Mouse (Mus musculus): ENCODE data around the gene Utp4.
"Not testable (repeated sequence)": the region's sequence is repeated elsewhere in the genome, so short reads cannot be mapped to it uniquely, and the experiment has no call there.

The Utp4 gene

DNA sequence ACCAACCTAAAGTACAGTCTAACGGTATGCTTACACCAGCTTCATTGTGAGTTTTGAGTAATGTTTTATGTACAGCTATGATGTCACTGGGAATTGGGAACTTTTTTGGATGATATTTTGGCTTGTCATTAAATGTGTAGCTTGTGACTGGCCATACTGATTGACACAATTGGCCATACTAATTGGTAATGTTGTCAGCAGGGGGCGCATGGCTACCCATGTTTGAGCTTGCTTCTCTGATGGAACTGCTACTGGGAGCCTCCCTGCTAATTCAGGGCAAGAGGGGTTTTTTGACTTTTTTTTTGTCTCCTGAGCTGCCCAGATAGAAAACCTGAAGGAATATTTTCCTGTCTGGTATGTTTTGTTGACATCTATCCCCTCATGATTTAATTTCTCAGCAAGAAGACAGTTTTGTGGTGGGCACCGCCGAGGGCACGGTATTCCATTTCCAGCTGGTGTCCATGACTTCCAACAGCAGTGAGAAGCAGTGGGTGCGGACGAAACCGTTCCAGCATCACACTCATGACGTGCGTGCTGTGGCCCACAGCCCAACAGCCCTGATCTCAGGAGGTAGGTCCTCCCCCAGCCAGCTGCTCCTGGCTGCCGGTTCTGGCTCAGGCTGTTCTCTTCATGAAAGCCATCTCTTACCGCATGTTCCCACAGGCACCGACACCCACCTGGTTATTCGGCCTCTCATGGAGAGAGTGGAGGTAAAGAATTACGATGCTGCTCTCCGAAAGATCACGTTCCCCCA, 12.5 kb downstream of the Utp4 start:
- peak in 1 of 2 experiments; percentile 27 for DNase-seq (ENCODE audit: low read depth in 1 of 2, low spot score in 2 of 2)

DNA sequence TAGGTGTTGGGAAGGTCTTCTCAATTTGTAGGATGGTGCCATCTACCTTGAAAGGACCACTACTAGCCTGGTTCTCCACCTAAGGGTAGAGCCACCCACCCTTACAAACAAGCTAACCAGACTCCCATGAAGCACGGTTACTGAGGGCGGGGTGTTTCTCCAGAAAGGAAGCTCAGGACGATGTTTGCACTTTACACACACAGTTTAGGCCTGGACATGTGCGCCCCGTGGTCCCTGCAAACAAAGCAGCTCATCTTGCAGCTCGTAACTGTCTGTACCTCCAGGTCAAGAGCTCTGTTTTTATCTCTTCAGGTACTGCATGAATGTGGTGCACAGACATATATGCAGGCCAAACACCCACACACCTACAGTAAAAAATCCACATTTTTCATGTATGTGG, 13.2 kb downstream of the Utp4 start:
- no peak for DNase-seq (ENCODE audit: low read depth in 1 of 2, low spot score in 2 of 2)

DNA sequence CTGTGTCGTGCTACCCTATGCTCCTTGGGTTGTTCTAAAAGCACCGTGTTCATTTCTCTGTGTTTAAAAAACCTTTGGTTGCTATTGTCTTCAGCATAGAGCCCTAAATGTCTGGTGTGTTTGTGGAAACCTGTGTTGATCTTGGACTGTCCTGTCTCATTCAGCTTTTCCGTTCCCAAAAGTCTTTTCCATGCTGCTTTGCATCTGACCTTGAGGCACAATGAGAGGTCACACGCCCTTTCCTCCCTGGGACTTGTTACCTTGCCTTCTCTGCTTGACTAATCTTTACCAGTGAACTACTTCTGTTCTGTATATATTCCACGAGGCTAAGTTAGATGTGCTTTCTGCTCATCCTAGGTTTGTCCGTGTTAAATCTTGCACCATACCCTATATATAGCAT, 14.0 kb downstream of the Utp4 start:
- DNase-seq (ENCODE audit: low read depth in 1 of 2, low spot score in 2 of 2), result no peak

DNA sequence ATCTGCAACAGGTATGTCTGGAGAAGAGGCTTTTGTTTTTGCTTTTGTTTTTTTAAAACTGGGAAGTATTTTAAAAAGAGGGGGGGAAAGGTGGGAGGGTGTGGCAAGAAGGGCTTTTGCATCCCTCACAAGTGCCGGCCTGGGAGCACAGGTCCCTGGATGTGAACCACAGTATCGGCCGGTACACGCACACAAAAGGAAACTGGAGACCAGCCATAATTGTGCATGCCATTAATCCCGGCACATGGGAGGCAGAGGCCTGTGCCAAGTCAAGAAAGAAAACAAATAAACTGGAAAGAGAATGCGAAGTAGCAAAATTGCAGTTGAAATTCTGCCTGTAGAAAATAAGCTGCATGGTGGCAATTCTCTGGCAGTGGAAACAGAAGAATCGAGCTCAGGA, 14.9 kb downstream of the Utp4 start:
- no peak for DNase-seq (ENCODE audit: low read depth in 1 of 2, low spot score in 2 of 2)

DNA sequence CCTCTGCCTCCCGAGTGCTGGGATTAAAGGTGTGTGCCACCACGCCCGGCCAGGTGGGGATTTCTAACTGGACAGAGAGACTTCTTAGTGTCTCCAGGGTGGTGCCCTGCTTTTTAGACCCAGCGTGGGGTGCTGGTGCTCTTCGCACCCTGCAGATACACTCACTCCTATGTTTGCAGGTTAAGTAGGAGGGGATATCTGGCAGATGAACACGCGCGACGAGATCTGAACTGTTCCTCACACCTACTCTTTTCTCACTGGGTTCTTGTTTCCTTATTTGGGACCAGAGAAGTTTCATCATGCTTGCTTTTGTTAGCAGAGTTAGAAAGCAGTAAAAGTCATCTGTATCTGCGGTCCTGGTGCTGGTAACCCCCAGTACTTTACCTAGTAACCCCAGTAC, 20.2 kb downstream of the Utp4 start:
- no peak for DNase-seq (ENCODE audit: low read depth in 1 of 2, low spot score in 2 of 2)

DNA sequence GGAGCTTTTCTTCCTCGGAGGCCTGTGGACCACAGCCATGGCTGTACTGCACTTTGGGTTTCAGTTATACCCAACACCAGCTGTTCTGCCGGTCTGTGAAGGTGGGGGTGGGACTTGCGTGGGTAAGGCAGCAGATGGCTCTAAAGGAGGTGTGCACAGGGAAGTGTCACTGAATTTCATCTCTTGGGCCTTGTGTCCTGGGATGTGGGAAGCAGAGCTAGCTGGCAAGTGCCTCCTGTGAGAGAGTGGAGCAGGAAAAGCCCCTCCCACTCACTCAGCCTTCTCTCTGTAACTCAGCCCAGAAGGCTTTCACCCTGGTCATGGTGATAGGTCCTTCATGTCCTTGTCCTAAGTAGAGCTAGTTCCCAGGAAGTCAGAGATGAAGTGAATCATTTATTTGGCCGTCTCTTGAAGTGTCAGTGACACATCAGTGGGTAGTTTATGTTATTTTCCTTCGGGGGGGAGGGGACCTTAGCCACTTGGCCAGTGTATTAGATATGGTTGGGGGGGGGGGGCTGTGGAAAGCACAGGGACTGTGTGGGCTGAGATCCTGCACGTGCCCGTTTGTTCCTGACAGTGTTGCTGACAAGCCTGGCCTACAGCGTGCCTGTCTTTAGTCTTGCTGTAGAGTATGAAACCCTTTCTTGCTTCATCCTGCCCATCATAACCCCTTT, 26.4 kb downstream of the Utp4 start:
- no peak for DNase-seq (ENCODE audit: low read depth in 1 of 2, low spot score in 2 of 2)

DNA sequence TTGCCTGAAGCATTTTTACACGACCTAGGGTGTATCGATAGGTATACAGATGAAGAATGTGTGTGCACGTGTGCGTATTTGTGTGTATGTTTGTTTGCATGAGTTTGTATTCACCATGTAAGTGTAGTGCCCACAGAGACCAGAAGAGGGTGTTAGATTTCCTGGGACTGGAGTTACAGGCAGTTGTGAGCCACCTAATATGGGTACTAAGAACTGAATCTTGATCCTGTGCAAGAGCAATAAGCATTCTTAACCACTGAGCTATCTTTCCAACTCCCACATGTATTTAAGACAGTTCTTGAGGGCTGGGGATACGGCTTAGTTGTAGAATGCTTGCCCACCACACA, 26.9 kb downstream of the Utp4 start:
- DNase-seq (ENCODE audit: low read depth in 1 of 2, low spot score in 2 of 2), result no peak

DNA sequence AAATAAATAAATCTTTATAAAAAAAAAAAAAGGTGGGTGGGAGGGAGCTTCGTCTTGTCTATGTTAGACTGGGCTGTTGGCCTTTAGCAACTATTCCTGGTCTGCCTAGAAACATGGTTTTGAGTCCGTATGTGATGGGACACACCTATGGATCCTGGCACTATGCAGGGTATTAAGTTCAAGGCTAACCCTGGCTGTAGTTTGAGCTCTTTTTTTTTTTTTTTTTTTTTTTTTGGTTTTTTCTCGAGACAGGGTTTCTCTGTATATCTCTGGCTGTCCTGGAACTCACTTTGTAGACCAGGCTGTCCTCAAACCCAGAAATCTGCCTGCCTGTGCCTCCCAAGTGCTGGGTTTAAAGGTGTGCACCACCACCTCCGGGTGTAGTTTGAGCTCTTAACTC, 30.6 kb downstream of the Utp4 start:
- DNase-seq (ENCODE audit: low read depth in 1 of 2, low spot score in 2 of 2), result no peak

DNA sequence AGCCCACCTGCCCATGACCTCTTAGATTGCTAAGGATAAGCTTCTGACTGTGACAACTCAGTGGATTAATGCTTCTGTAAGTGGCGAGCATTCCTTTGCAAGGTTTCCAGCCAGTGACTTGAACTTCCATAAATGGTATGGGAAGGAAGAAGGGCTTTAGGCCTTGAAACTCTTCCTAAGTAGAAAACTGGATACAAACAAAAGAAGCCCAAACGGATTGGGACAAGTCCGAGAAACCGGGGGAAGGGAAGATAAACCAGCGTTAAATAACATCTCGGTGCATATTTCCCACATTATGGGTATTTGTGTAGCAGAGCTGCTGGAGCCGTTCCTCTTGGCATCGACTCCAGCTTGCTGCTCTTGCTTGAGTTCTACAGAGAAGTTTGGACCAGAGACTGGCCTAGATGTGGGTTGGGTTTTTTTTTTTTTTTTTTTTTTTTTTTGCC, 31.5 kb downstream of the Utp4 start:
- DNase-seq (ENCODE audit: low read depth in 1 of 2, low spot score in 2 of 2), result no peak

DNA sequence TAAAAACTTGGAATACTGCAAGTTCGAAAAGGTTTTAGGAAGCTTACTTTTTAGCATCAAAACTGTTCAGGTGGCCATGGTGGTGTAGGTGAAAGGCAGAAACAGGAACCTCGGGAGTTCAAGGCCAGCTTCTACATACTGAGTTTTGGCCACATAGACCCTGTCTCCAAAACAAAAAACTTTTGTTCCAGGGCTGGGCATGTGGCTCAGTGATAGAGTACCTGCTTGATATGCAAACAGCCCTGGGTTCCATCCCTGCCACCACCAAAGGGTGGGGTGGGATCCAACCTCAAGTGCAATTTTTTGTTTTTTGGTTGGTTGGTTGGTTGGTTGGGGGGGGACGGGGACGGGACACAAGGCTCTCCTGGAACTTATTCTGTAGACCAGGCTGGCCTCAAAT, 32.0 kb downstream of the Utp4 start:
- DNase-seq (ENCODE audit: low read depth in 1 of 2, low spot score in 2 of 2), result no peak

DNA sequence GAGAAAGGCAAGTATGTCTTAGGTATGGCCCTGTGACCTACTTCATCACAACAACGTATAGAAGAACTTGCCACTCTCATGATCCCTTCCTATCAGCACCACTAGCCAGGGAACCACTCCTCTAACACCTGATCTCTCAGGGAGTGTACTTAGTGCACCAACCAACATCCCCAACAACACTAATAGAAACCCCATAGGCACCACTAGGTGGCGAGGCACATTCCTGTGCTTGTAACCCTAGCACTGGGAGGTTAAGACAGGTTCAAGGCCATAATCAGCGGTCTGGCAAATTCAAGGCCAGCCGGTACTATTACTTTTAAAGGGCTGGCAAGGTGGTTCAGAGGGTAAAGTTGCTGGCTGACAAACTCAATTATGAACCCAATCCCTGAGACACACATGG, 33.8 kb downstream of the Utp4 start:
- DNase-seq (ENCODE audit: low read depth in 1 of 2, low spot score in 2 of 2), result no peak

DNA sequence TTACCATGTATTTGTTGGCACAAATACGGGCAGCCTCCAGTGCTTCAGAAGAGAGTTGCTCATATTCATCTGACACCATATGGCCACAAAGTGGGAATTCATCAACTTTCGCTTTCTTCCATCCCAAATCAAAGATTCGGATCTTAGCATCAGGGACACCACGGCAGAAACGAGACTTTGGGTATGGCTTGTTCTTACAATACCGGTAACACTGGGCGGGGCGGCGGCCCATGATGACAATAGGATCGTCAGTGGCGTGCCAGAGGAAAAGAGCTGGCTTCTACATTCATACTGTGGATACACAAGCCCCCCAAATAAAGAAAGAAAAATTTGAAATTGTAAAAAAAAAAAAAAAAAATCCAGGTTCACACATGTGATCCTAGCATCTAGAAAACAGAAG, 34.7 kb downstream of the Utp4 start:
- DNase-seq (ENCODE audit: low read depth in 1 of 2, low spot score in 2 of 2), result not testable (repeated sequence)

DNA sequence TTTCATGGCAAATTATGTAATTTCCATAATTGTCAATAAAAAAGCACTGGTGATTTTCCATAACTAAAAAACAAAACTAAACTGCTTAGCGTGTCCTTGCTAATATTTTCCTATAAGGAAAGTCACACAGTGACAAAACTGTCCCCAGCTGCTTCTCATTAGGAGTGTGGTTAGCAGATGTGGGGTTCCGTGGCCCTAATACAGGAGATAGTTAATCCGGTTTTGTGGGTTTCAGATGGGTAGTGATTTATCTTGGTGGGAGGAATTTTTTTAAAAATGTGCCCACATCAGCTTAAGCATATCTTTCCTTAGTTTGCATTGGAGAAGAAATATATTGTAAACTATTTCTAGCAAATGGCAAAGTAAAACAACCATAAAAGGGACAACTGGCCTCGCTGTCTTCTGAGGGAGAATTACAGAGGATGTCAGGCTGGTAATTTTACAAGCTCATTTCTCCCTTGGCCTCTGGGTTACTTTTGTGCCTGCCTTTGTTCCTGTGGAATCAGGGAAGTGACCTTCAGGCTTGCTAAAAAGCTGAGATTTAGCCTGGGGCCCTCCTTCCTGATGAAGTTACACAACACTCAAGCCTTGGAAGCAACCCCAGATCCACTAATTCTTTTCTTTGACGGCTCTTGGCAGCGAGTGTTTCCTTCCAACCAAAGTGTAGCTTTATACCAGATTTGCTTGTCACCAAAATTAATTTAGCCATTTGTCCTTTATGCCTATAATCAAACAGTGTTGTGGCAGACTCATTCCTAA, 35.9 kb downstream of the Utp4 start:
- no peak for DNase-seq (ENCODE audit: low read depth in 1 of 2, low spot score in 2 of 2)

DNA sequence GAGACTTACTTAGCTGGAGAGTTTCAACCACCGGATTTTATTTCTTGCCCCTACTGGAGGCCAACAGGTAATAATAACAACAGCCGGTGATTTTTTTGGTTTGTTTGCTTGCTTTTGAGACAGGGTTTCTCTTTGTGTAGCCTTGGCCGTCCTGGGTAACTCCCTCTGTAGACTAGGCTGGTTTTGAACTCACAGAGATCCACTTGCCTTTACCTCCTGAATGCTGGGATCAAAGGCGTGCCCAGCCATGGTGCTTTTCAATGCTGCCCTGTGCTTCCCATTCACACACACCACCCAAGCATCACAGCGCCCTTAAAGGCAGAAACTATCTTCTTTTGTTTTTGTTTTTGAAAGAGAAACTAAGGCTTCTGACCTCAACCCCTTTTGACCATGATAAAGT, 36.5 kb downstream of the Utp4 start:
- no peak for DNase-seq (ENCODE audit: low read depth in 1 of 2, low spot score in 2 of 2)

DNA sequence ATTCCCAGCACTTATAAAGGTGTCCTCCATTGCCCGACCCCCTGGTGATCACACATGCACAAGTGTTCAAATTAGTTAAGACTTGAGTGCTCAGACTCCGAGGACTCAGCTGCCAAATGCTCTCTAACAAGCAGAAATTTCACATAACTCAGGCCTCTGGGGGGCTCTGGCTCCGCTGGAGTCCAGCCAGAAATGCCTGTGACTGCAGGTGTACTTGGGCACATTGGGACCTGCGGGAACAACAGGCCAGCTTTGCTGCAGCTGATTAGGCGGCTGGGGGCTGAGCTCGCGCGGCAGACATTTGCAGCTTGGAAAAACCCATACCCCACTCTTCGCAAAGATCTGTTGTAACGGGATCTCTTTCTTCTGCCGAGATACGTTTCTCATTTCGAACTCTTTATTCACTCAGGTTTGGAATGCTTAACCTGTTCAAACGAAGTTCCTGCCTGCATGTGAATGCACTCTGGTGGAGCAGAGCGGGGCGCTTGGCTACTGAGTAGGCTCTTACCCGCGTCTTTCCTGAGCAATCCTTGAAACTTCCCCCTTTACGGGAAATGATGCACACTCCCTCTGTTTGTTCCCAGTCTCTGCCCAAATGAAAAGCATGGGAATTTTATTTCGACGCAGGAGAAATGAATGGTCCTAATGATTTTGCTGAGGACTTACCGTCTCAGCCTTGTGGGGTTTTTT, 39.1 kb downstream of the Utp4 start:
- DNase-seq (ENCODE audit: low read depth in 1 of 2, low spot score in 2 of 2), result no peak

DNA sequence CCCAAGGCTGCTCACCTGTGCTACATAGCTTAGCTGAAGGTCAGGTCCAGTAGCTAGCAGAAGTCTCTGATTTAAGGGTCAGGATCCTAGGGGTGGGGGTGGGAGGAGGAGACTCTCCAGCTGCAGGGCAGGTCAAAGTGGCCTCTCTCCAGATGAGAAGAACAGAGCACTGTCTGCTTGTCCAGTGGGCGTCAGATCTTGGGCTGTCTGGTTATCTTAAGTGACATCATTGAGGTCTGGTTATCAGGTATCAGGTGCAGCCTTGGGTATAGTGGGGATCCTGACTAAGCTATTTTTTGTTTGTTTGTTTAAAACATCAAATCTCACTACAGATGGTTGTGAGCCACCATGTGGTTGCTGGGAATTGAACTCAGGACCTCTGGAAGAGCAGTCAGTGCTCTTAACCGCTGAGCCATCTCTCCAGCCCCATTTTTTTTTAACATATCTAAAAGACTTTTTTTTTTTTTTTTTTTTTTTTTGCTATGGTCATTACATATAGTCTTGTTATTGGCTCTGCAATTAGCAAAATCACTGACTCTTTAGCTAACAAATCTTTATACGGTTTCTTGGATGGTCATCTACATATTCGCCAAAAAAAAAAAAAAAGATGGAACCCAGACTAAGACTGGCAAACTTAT, 40.2 kb downstream of the Utp4 start:
- DNase-seq (ENCODE audit: low read depth in 1 of 2, low spot score in 2 of 2), result no peak

DNA sequence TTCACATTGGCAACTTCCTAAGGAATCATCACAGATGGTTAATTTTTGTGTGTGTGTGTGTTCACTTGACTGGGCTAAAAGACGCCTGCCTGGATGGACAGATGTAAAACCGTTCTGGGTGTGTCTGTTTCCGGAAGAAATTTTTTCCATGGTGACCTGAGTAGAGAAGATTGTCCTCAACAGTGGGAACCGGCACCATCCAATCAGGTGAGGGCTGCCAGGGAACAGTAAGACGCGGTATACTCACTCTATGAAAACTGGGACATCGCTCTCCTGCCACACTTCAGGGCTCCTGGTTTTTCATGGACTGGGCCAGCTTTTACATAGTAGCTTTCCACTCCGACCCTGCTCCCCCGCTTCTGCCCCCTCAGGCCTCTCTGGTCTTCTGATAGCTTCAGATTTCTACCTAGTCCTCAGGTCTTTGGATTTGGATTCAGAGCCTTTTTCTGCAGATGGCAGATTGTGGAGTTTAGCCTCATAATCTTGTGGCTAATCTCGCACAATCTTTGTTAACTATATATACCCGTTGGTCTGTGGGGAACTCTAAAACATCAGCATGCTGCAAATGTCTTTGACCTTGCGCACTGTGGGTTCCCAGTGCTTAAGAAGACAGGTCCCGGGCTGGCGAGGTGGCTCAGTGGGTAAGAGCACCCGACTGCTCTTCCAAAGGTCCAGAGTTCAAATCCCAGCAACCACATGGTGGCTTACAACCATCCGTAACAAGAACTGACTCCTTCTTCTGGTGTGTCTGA, 41.0 kb downstream of the Utp4 start:
- no peak for DNase-seq (ENCODE audit: low read depth in 1 of 2, low spot score in 2 of 2)

DNA sequence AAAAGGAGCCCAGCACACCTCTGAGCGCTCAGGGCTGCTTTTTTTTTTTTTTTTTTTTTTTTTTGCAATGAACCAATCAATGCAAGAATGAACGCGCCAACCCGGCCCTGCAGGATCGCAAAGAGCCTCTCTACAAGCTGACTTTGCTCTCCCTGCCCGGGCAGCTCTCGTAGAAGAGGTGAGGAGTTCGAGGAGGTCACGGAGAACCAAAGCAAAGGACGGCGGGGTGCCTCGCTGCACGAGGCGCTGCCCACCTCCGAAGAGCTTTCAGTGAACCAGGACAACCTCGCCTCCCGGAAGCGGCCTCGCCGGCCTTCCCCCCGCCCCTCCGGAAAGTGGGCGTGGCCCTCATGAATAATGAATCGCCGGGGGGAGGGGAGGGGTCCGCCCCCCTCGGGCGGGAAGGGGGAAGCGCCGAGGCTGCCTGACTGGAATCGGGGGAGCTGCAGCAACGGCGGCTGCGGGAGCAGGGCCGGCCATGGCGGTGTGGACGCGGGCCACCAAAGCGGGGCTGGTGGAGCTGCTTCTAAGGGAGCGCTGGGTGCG, 42.0 kb downstream of the Utp4 start, which contains the start of gene Sntb2:
Gene Sntb2, plus strand, starts transcription at position 427 of the 546 bp plus-strand sequence.
- DNase-seq (ENCODE audit: low read depth in 1 of 2, low spot score in 2 of 2), result peak; percentile 43 to 77

DNA sequence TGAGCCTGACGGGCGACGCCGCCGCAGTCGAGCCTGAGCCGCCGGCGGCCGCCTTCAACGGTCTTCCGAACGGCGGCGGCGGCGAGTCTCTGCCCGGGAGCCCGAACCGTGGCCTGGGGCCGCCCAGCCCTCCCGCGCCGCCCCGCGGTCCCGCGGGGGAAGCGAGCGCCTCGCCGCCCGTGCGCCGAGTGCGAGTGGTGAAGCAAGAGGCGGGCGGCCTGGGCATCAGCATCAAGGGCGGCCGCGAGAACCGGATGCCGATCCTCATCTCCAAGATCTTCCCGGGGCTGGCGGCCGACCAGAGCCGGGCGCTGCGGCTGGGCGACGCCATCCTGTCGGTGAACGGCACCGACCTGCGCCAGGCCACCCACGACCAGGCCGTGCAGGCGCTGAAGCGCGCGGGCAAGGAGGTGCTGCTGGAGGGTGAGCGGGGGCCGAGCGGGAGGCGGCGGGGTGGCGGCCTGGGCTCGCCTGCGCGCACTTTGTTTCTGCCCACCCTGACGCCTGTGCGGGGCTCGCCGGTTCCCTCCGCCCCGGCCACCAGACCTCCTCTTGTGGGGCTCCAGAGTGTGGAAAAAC, 42.6 kb downstream of the Utp4 start:
- DNase-seq (ENCODE audit: low read depth in 1 of 2, low spot score in 2 of 2), result peak in 1 of 2 experiments; percentile 21
